Mouse (Mus musculus) cerebellum, adult 2 months (tissue): ENCODE measurements around the gene Prkce. TPM values are rescaled to one million over a fixed set of nuclear protein-coding genes. Genes with fewer than 3 reads are reported as not detected.

ENCODE experiments used
- DNase-seq, 2 experiments: peaks; one replicate each; pipeline ENCODE4 v3.0.0; 2021
- H3K27ac ChIP-seq: fragments of 200-500 bp; 2 replicates; pipeline ENCODE4 v1.5.1; 2012; ENCODE audit warnings: low read length, control low read depth, inconsistent platforms; ENCODE audit not compliant: insufficient read depth
- H3K27me3 ChIP-seq: fragments of 200-500 bp; 2 replicates; pipeline ENCODE4 v1.6.1; 2012; ENCODE audit warnings: inconsistent platforms, mild to moderate bottlenecking, low read length, moderate library complexity; ENCODE audit not compliant: control insufficient read depth, insufficient read depth
- H3K4me1 ChIP-seq: fragments of 200-500 bp; 2 replicates; pipeline ENCODE4 v1.6.1; 2011; ENCODE audit warnings: low read length; ENCODE audit not compliant: control insufficient read depth, insufficient read depth
- H3K4me3 ChIP-seq: fragments of 200-500 bp; replicated peaks from 2 replicates; pipeline ENCODE3; 2011; ENCODE audit warnings: mild to moderate bottlenecking, low read depth, low read length, control low read depth; ENCODE audit not compliant: insufficient read depth
- CTCF ChIP-seq: fragments of 200-500 bp; IDR thresholded peaks from 2 replicates; pipeline ENCODE4 v1.5.1; 2011; ENCODE audit warnings: low read depth, mild to moderate bottlenecking, control low read depth, low read length, moderate library complexity, borderline replicate concordance; ENCODE audit not compliant: insufficient read depth
- POLR2A ChIP-seq: fragments of 200-500 bp; IDR thresholded peaks from 2 replicates; pipeline ENCODE4 v1.6.1; 2011; ENCODE audit warnings: low read length, control low read depth, borderline replicate concordance; ENCODE audit not compliant: insufficient read depth
- WGBS: fragments of 180-500 bp; shearing (Covaris S2); methylation state at CpG from one replicate; pipeline ENCODE4 v1.1.7; 2018; 5-methylcytosine and 5-hydroxymethylcytosine counted together
- polyA plus RNA-seq: library from polyadenylated mRNA; depleted of rRNA; stranded (reverse); fragments of >200 nt; gene quantifications from 2 replicates; pipeline ENCODE4 v1.2.3, GENCODE M21; 2012

Gene Prkce
- polyA plus RNA-seq, 1 experiment, result 53.7 TPM

DNA sequence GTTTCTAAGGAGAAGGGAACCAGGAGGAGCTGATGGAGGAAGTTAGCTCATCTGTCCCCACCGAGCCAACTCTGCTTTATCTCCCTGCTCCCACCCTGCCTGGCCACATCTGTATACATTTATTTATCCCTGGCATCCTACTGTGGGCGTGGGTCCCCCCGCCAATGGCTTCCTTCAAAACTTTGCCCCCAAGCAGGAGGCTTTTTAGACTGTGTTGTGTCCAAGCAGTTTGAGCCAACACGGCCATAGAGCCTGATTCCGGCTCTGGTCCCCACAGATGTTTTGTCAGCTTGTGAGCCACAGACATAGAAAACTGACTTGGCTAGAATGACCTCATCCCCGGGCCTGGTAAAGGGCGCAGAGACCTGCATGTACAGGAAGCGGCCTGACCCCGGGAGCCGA is 89.1 kb downstream of the Prkce start:
- TF ChIP-seq CTCF, result no peak
- no peak for TF ChIP-seq POLR2A
- 74% methylated on average over 10 of the region's 10 CpGs for WGBS
- DNase-seq, result no peak
- H3K27ac ChIP-seq, result no peak overlapping the region
- no peak overlapping the region for H3K4me3 ChIP-seq
- peaks cover 46% of the 10 kb centered on the region for H3K4me1 ChIP-seq
- H3K27me3 ChIP-seq, result no peaks in the 10 kb centered on the region

DNA sequence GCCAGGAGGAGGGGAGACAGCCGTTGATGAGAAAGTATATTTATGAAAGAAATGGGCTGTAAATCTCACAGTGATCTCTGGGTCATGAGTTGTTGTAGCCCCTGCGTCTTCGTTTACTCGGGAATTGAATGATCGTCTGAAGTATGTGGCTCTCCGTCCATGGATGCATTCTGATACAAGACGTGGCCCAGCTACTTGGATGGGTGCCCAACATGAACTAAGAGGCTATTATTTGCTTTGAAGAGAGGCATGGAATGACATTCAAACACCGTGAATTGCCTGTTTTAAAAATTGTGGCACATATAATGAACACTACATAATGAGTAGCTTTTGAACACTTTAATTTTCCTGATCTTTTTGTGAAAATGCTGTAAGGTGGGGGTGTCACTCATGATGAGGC is 93.5 kb downstream of the Prkce start:
- no peaks in the 10 kb centered on the region for H3K27me3 ChIP-seq
- H3K4me3 ChIP-seq, result no peak overlapping the region
- TF ChIP-seq POLR2A (no peak), CTCF (no peak)
- WGBS, result 55% methylated on average over 8 of the region's 8 CpGs
- H3K4me1 ChIP-seq, result peaks cover 52% of the 10 kb centered on the region
- no peak overlapping the region for H3K27ac ChIP-seq
- no peak for DNase-seq

DNA sequence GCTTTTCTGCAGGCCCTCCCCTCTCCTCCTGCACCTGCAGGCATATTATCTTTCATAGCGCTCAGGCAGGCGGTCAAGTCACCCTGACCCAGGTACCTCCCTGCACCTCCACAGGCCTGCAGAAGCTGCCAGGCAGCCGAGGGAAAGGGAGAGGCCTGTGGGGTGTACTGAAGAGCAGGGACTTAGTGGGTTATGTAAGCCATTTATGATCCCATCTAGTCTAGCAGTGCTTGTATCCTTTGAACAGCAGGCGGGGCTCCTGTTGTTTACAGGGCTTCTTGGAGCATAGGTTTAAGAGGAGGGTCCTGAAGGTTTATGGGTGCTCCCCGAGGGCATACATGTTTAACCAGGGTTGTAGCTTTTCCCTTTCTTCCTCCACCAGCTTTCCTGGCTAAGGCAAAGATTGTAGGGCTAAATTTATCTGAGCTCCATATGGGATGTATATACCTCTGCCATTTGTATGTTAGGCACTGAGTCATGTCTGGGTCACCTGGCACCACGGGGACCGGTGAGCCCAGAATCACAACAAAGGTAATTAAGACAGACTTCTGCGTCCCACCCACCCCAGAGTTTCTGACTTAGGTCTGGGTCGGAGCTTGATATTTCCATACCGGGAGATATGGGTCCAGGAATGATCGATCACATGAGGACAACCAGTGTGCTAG is 96.5 kb downstream of the Prkce start:
- H3K27ac ChIP-seq, result peak overlapping the region; percentile 93

DNA sequence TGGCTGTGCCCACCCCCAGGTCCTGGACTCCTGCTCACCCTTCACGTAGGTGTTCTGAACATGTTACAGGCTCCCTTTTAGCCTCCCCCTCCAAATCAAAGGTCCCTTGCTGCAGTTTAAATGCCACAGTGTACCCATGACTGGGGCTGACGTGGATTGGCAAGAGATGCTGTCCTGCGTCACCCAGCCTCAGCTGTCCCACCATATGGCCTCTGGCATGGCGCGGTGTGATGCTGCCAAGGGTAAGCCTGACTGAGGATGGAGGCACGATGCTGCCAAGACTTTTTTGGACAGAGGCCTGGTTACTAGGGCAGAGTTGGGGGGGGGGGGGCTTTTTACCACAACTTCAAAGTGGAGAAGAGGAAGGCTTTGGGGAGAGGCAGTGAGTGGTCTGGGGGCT is 98.5 kb downstream of the Prkce start:
- no peak overlapping the region for H3K4me3 ChIP-seq
- DNase-seq, result peak; percentile 99
- peak; percentile 32; the same call in 1 of the 2 replicates for TF ChIP-seq POLR2A
- TF ChIP-seq CTCF, result no peak
- peaks cover 67% of the 10 kb centered on the region for H3K4me1 ChIP-seq
- WGBS, result 5% methylated on average over 6 of the region's 6 CpGs
- no peaks in the 10 kb centered on the region for H3K27me3 ChIP-seq
- H3K27ac ChIP-seq, result peak overlapping the region; percentile 95

More for the DNA sequence above, 96.5 kb downstream of the Prkce start:
- WGBS, result 42% methylated on average over 11 of the region's 11 CpGs
- Histone ChIP-seq H3K4me1 (peaks cover 65% of the 10 kb centered on the region), H3K27me3 (no peaks in the 10 kb centered on the region), H3K4me3 (no peak overlapping the region)
- no peak for TF ChIP-seq CTCF
- no peak for TF ChIP-seq POLR2A
- DNase-seq, result peak; percentile 63 to 68

DNA sequence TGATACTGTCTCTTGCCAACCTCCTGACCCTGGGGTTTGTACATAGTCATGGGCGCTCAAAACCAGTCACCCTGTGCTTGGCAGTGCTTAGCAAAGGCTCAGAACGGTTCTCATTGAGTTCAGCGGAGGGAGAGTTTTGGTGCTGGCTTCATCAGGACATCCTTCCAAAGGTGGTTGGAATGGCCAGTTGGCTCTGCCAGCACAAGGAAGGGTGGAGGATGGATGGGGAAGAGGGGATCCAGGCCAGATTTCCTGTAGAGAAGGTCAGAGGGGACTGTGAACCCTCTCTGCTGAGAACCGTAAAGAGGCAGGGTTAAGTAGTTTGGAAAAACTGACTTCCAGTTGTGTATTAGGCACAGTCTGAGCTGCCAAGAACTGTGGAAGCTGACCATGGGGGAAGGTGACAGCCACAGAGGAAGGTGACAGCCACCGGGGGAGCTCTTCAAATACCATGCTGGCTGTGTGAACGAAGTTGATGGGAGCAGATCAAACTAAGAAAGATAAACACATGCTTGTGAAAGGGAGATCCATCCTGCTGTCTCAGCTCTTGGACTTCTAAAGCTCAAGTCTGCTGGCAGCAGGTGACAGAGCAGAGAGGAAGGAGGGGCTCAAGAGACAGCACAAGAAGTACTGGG is 99.7 kb downstream of the Prkce start:
- WGBS, result 20% methylated on average over 6 of the region's 6 CpGs
- H3K4me3 ChIP-seq, result no peak overlapping the region
- H3K27me3 ChIP-seq, result no peaks in the 10 kb centered on the region
- TF ChIP-seq CTCF (no peak), POLR2A (no peak)
- H3K27ac ChIP-seq, result peak overlapping the region; percentile 75
- peaks cover 68% of the 10 kb centered on the region for H3K4me1 ChIP-seq
- peak in 1 of 2 experiments; percentile 60 for DNase-seq

DNA sequence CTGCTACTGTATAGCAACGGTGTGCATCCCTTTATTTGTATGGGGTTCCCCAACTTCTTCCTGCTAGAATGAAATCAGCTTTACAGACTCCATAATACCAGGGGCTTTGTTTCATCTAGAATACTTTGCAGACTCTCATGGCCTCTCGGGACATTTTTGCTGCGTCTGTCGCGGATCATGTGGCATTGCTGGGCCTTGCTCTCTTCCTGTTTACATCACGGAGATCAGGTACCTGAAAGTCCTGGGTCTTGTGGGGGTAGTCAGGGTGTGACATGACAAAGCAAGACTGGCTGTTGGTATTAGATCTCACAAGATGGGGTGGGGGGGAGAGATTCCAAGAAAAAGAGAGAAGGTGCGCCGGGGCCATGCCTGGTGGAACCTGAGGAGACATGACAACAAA is 102.1 kb downstream of the Prkce start:
- DNase-seq, result no peak
- Histone ChIP-seq H3K4me1 (peaks cover 70% of the 10 kb centered on the region), H3K27ac (no peak overlapping the region), H3K27me3 (no peaks in the 10 kb centered on the region), H3K4me3 (no peak overlapping the region)
- TF ChIP-seq POLR2A, result no peak
- TF ChIP-seq CTCF, result no peak
- 97% methylated on average over 8 of the region's 8 CpGs for WGBS

DNA sequence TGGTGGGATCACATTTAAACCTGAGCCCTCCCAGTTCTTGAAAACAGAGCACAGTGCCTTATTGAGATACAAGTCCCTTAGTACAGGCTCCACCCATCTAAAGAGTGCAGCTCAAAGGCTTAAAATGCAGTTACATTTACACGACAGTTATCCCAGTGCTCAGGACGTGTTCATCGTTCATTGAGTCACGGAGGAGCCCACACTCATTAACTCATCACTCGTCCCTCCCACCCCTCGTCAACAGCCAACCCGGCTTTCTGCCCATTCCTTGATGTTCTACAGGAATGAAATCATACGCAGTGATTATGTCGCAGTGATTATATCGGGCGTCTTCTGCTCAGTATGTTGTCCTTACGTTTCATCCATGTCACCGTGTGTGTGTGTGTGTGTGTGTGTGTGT is 102.9 kb downstream of the Prkce start:
- DNase-seq, result no peak
- Histone ChIP-seq H3K4me1 (peaks cover 65% of the 10 kb centered on the region), H3K4me3 (no peak overlapping the region), H3K27me3 (no peaks in the 10 kb centered on the region), H3K27ac (no peak overlapping the region)
- TF ChIP-seq CTCF, result no peak
- no peak for TF ChIP-seq POLR2A
- 91% methylated on average over 13 of the region's 13 CpGs for WGBS

DNA sequence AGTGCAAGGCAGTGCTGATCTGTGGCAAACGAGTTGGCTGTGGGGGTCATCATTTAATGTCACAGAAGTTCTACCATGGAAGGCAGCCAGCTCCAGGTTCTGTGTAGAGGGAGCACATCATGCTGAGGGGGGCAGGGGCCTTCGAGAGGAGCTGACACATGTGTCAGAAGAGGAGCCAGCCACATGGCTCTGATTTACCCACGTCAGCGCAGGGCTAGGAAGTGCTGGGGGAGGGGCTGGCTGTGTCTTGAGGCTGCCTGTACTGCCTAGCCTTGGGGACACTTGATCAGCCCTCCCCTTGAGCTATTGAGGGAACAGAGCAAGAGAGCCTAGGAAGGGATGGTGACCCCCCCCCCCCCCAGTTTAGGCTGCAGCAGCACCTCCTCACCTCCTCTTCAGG is 103.7 kb downstream of the Prkce start:
- H3K4me1 ChIP-seq, result peaks cover 59% of the 10 kb centered on the region
- WGBS, result 43% methylated on average over 4 of the region's 4 CpGs
- H3K4me3 ChIP-seq, result no peak overlapping the region
- TF ChIP-seq CTCF, result no peak
- no peak for TF ChIP-seq POLR2A
- no peaks in the 10 kb centered on the region for H3K27me3 ChIP-seq
- no peak for DNase-seq
- no peak overlapping the region for H3K27ac ChIP-seq
